Mouse (Mus musculus) intestine, postnatal 0 days (tissue): Measurements from ENCODE around the gene 1600002K03Rik. TPM values are rescaled to one million over a fixed set of nuclear protein-coding genes. Genes with fewer than 3 reads are reported as not detected.

Source experiments
- ATAC-seq: fragments of 200-750 bp; cut with Nextera tagmentation; 2 replicates; pipeline ENCODE4 v1.8.0; 2017; ENCODE audit warnings: mild to moderate bottlenecking, moderate TSS enrichment, moderate library complexity
- H3K27ac ChIP-seq: fragments of 300-500 bp; sonication (generic); 2 replicates; pipeline ENCODE4 v1.5.1; 2014; ENCODE audit warnings: mild to moderate bottlenecking, low read depth, low read length, moderate library complexity
- H3K27me3 ChIP-seq: fragments of 300-500 bp; sonication (generic); replicated peaks from 2 replicates; pipeline ENCODE4 v1.6.1; 2014; ENCODE audit warnings: low read length, mixed read lengths; ENCODE audit not compliant: control insufficient read depth, insufficient read depth
- H3K36me3 ChIP-seq: fragments of 300-500 bp; sonication (generic); 2 replicates; pipeline ENCODE4 v1.6.1; 2014; ENCODE audit warnings: mild to moderate bottlenecking, moderate library complexity; ENCODE audit not compliant: control insufficient read depth, insufficient read depth
- H3K4me1 ChIP-seq: fragments of 300-500 bp; sonication (generic); replicated peaks from 2 replicates; pipeline ENCODE4 v1.6.1; 2014; ENCODE audit warnings: antibody characterized with exemption, low read length, mixed read lengths; ENCODE audit not compliant: control insufficient read depth, insufficient read depth
- H3K4me2 ChIP-seq: fragments of 300-500 bp; sonication (generic); replicated peaks from 2 replicates; pipeline ENCODE4 v1.6.1; 2014; ENCODE audit warnings: low read depth, mild to moderate bottlenecking, moderate library complexity
- H3K4me3 ChIP-seq: fragments of 300-500 bp; sonication (generic); 2 replicates; pipeline ENCODE4 v1.5.1; 2014; ENCODE audit warnings: low read depth, low read length
- H3K9ac ChIP-seq: fragments of 300-500 bp; sonication (generic); 2 replicates; pipeline ENCODE4 v1.6.1; 2014; ENCODE audit warnings: mild to moderate bottlenecking, low read depth, low read length
- H3K9me3 ChIP-seq: fragments of 300-500 bp; sonication (generic); 2 replicates; pipeline ENCODE4 v1.6.1; 2016; ENCODE audit warnings: mixed run types; ENCODE audit not compliant: control insufficient read depth
- CTCF ChIP-seq: sonication (generic); IDR thresholded peaks from 2 replicates; pipeline ENCODE4 v1.5.1; 2016; ENCODE audit warnings: low read depth, mild to moderate bottlenecking, control low read depth, antibody characterized with exemption, moderate library complexity
- WGBS: fragments of 180-500 bp; shearing (Covaris S2); extraction: QIAGEN DNeasy Blood & Tissue Kit; methylation state at CpG from one replicate; pipeline ENCODE4 v1.1.7; 2014; 5-methylcytosine and 5-hydroxymethylcytosine counted together
- polyA plus RNA-seq: library from polyadenylated mRNA; unstranded; fragments of >200 nt; fragmentation: Nextera tagmentation; extraction: Ambion mirVana; gene quantifications from 2 replicates; pipeline ENCODE4 v1.2.1, GENCODE M21; 2015

1600002K03Rik gene
- polyA plus RNA-seq, 1 experiment from 2014 or later: 13.9 TPM

DNA sequence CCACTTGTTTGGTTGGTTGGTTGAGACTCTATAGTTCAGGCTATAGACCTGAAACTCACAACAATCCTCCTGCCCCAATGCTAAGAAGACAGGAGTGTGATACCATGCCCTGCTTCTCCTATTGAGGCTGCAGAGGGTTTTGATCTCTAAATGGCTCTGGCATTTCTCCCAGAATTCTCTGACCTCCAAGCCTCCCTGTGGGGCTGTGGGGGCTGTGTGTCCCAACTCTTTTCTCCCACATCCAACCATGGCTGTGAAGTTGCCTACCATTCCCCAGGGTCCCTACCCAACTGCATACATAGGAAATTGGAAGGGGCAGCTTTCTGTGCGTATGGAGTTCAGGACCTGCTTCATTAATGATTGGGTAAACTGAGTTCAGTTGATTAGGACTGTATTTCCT, 23.4 kb downstream of the 1600002K03Rik start:
- no peak for ATAC-seq
- no peaks in the 10 kb centered on the region for H3K36me3 ChIP-seq
- H3K27me3 ChIP-seq: 0 out of 2 replicates have a peak, but pooled peaks cover 13% of the 10 kb centered on the region
- H3K27ac ChIP-seq: no peak overlapping the region
- H3K4me3 ChIP-seq: no peak overlapping the region
- no peak overlapping the region for H3K9ac ChIP-seq
- no peak overlapping the region for H3K4me2 ChIP-seq
- TF ChIP-seq CTCF: no peak
- no peaks in the 10 kb centered on the region for H3K4me1 ChIP-seq
- WGBS: 93% methylated on average over 1 of the region's 1 CpGs
- no peaks in the 10 kb centered on the region for H3K9me3 ChIP-seq

- Histone ChIP-seq H3K4me2 (no peak overlapping the region), H3K4me1 (no peaks in the 10 kb centered on the region), H3K27me3 (0 out of 2 replicates have a peak, but pooled peaks cover 7% of the 10 kb centered on the region), H3K36me3 (no peaks in the 10 kb centered on the region), H3K9me3 (no peaks in the 10 kb centered on the region), H3K4me3 (no peak overlapping the region), H3K9ac (no peak overlapping the region), H3K27ac (no peak overlapping the region)
- no peak for ATAC-seq
- 83% methylated on average over 33 of the region's 33 CpGs for WGBS
- TF ChIP-seq CTCF: no peak
Observed at GRCm38 (mm10) chr10:80196778-80197581, 24.2 kb downstream of the 1600002K03Rik start.

DNA sequence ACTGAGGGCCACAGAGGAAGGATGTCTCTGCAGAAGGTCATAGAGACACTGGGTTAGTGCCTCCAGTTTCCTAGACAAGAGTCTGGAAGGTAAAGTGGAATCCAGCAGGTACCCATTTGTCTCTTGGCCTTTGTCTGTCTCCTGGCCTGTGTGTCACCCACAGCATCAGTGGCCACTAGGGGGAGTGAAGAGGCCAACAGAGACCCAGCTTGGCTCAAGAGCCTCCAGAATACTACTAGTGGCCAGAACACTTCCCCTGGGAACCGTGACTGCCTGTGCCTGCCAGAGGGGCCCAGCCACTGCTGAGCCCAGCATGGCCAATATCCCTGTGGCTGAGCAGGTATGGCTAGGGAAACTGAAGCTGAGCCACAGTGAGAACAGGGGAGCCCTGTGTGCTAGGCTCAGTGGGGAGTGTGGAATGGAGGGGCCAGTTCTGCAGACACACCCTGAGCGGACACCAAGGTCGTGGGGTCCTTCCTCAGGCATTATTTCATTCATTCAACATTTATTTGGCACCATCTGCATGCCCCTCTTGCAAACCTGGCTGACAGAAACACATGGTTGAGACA, 26.8 kb downstream of the 1600002K03Rik start:
- H3K27me3 ChIP-seq: no peaks in the 10 kb centered on the region
- peak; percentile 72 for ATAC-seq
- WGBS: 52% methylated on average over 3 of the region's 3 CpGs
- no peak overlapping the region for H3K4me2 ChIP-seq
- H3K4me1 ChIP-seq: no peaks in the 10 kb centered on the region
- H3K9me3 ChIP-seq: no peaks in the 10 kb centered on the region
- H3K4me3 ChIP-seq: no peak overlapping the region
- H3K27ac ChIP-seq: no peak overlapping the region
- no peaks in the 10 kb centered on the region for H3K36me3 ChIP-seq
- peak; percentile 96 for TF ChIP-seq CTCF
- H3K9ac ChIP-seq: no peak overlapping the region

- H3K27ac ChIP-seq: no peak overlapping the region
- no peaks in the 10 kb centered on the region for H3K27me3 ChIP-seq
- no peak for TF ChIP-seq CTCF
- no peaks in the 10 kb centered on the region for H3K4me1 ChIP-seq
- no peaks in the 10 kb centered on the region for H3K9me3 ChIP-seq
- H3K36me3 ChIP-seq: no peaks in the 10 kb centered on the region
- H3K4me3 ChIP-seq: no peak overlapping the region
- no peak overlapping the region for H3K9ac ChIP-seq
- no peak overlapping the region for H3K4me2 ChIP-seq
- no peak for ATAC-seq
- WGBS: 81% methylated on average over 6 of the region's 6 CpGs
Observed at GRCm38 (mm10) chr10:80200485-80200884, 27.7 kb downstream of the 1600002K03Rik start.

GRCm38 (mm10) chr10:80204055-80204454, 31.3 kb downstream of the 1600002K03Rik start:
- Histone ChIP-seq H3K4me3 (no peak overlapping the region), H3K4me2 (no peak overlapping the region), H3K9ac (no peak overlapping the region), H3K4me1 (no peaks in the 10 kb centered on the region), H3K36me3 (no peaks in the 10 kb centered on the region), H3K27me3 (no peaks in the 10 kb centered on the region), H3K9me3 (no peaks in the 10 kb centered on the region), H3K27ac (no peak overlapping the region)
- no peak for ATAC-seq
- no peak for TF ChIP-seq CTCF
- 29% methylated on average over 7 of the region's 7 CpGs for WGBS

- Histone ChIP-seq H3K4me1 (no peaks in the 10 kb centered on the region), H3K9ac (no peak overlapping the region), H3K4me3 (no peak overlapping the region), H3K4me2 (no peak overlapping the region), H3K27me3 (no peaks in the 10 kb centered on the region), H3K36me3 (no peaks in the 10 kb centered on the region), H3K27ac (no peak overlapping the region), H3K9me3 (no peaks in the 10 kb centered on the region)
- WGBS: 67% methylated on average over 1 of the region's 1 CpGs
- ATAC-seq: no peak
- no peak for TF ChIP-seq CTCF
Observed at GRCm38 (mm10) chr10:80207201-80207600, 34.5 kb downstream of the 1600002K03Rik start.
